Mouse (Mus musculus) megakaryocyte, embryonic 14.5 days (primary cell): Measurements from ENCODE around the gene Ptpn3. TPM values are rescaled to one million over a fixed set of nuclear protein-coding genes. Genes with fewer than 3 reads are reported as not detected.

Experiments
- H3K27me3 ChIP-seq: replicated peaks from 2 replicates; pipeline ENCODE3; 2012; ENCODE audit warnings: inconsistent platforms
- H3K36me3 ChIP-seq: replicated peaks from 2 replicates; pipeline ENCODE3; 2012; ENCODE audit warnings: low read length, inconsistent platforms, mixed read lengths
- H3K4me1 ChIP-seq: 2 replicates; pipeline ENCODE4 v1.6.1; 2012; ENCODE audit warnings: inconsistent platforms
- H3K4me3 ChIP-seq: replicated peaks from 2 replicates; pipeline ENCODE3; 2012; ENCODE audit warnings: moderate library complexity, mild to moderate bottlenecking, inconsistent platforms
- H3K9me3 ChIP-seq: 2 replicates; pipeline ENCODE4 v1.6.1; 2012; ENCODE audit warnings: inconsistent platforms
- FLI1 ChIP-seq: IDR thresholded peaks from 2 replicates; pipeline ENCODE4 v1.6.1; 2012; ENCODE audit warnings: low read length, inconsistent platforms, mixed read lengths
- GATA1 ChIP-seq: IDR thresholded peaks from 3 replicates; pipeline ENCODE4 v1.6.1; 2012; ENCODE audit warnings: mixed read lengths, low read length, inconsistent platforms, borderline replicate concordance
- polyA plus RNA-seq: library from polyadenylated mRNA; stranded (reverse); fragments of >175 nt; gene quantifications from 2 replicates; pipeline ENCODE4 v1.2.3, GENCODE M21; 2012; ENCODE audit warnings: low replicate concordance; ENCODE audit not compliant: insufficient read depth

Ptpn3 gene
- polyA plus RNA-seq, 1 experiment = 0.07 TPM

DNA sequence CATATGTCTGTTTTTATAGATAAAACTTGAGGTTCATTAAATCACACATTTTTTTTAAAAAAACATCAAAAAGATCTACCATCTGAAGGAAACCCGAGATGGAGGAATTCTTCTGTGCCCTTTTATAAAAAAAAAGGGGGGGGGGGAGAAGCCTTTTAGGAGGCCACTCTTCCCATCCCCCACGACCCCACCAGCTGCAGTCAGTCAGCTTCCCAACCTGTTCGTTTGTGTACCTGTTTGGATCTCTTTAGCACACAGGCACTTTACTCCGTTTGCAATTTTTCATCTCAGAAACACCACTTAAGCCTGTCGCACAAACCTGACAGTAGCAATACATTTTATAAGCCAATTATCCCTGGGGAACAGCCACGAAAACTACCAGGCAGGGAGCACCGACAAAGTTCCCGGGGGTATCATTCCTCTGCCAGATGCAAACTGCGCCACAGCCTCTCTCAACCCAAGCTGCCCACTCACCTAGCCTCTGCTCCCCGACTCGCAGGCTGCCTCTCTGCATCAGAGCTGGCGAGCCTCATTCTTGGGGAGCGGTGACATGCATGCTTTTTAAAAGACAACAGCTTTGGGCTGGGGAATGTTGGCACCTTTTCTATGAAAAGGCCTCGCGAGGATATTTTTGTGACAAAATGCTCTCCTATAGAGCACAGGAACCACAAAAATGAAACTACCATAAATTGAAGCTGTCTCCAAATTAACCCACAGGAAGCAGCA, 160.5 kb downstream of the Ptpn3 start:
- Histone ChIP-seq H3K27me3 (peaks cover 94% of the 10 kb centered on the region), H3K9me3 (no peaks in the 10 kb centered on the region), H3K4me3 (peak overlapping the region; percentile 92), H3K4me1 (peaks cover 28% of the 10 kb centered on the region), H3K36me3 (no peaks in the 10 kb centered on the region)
- TF ChIP-seq GATA1 (no peak), FLI1 (no peak)

Other genes starting within 250 kb of the Ptpn3 start
- 0.46 TPM in 1 of 2 replicates, not detected in the other for gene Epb41l4b, start 158.4 kb downstream of the Ptpn3 start, polyA plus RNA-seq
- not detected in 2 replicates for gene Palm2, start 132.4 kb upstream of the Ptpn3 start, polyA plus RNA-seq